Mouse (Mus musculus) ES-E14 (cell line): Measurements from ENCODE around the gene Fgd3. TPM values are rescaled to one million over a fixed set of nuclear protein-coding genes. Genes with fewer than 3 reads are reported as not detected.

Source experiments
- DNase-seq: peaks from one replicate; pipeline ENCODE4 v3.0.0-alpha.2; 2013; ENCODE audit warnings: low read depth, low spot score
- H3K27ac ChIP-seq: 2 replicates; pipeline ENCODE4 v1.5.1; 2012; ENCODE audit warnings: low read depth, mild to moderate bottlenecking, low read length, moderate library complexity, mixed read lengths; ENCODE audit not compliant: poor library complexity, insufficient read depth, severe bottlenecking
- H3K36me3 ChIP-seq: 2 replicates; pipeline ENCODE4 v1.6.1; 2012; ENCODE audit warnings: mild to moderate bottlenecking, low read length, moderate library complexity, mixed read lengths; ENCODE audit not compliant: control insufficient read depth, poor library complexity, insufficient read depth, severe bottlenecking
- H3K4me1 ChIP-seq, 2 experiments: fragments of 150-350 bp in 1 of 2; sonication (generic) in 1 of 2; 2 replicates each; pipeline ENCODE4 v1.6.1; 2012; ENCODE audit warnings: low read length in 2 of 2, mild to moderate bottlenecking in 1 of 2, mixed read lengths in 1 of 2; ENCODE audit not compliant: control insufficient read depth in 2 of 2, insufficient read depth in 2 of 2, poor library complexity in 1 of 2
- H3K4me3 ChIP-seq, 2 experiments: fragments of 150-350 bp in 1 of 2; sonication (generic) in 1 of 2; 2 replicates each; pipeline ENCODE4 v1.5.1; 2012; ENCODE audit warnings: low read length in 2 of 2, low read depth in 1 of 2, mild to moderate bottlenecking in 1 of 2, mixed read lengths in 1 of 2; ENCODE audit not compliant: insufficient read depth in 1 of 2, poor library complexity in 1 of 2, severe bottlenecking in 1 of 2
- H3K9ac ChIP-seq: 2 replicates; pipeline ENCODE4 v1.6.1; 2012; ENCODE audit warnings: low read depth, mild to moderate bottlenecking, low read length, mixed read lengths; ENCODE audit not compliant: poor library complexity, insufficient read depth, severe bottlenecking
- H3K9me3 ChIP-seq: fragments of 150-350 bp; sonication (generic); 2 replicates; pipeline ENCODE4 v1.6.1; 2012; ENCODE audit warnings: low read depth, mild to moderate bottlenecking, low read length; ENCODE audit not compliant: control insufficient read depth, insufficient read depth
- CHD2 ChIP-seq: IDR thresholded peaks from 2 replicates; pipeline ENCODE4 v1.6.1; 2014; ENCODE audit warnings: mild to moderate bottlenecking, low read depth, low read length, inconsistent platforms
- HCFC1 ChIP-seq: IDR thresholded peaks from 2 replicates; pipeline ENCODE4 v1.6.1; 2012; ENCODE audit warnings: low read length, inconsistent platforms, borderline replicate concordance; ENCODE audit not compliant: insufficient read depth
- MAFK ChIP-seq: IDR thresholded peaks from 2 replicates; pipeline ENCODE4 v1.6.1; 2014; ENCODE audit warnings: mild to moderate bottlenecking, low read depth, low read length, inconsistent platforms; ENCODE audit not compliant: insufficient read depth
- ZC3H11A ChIP-seq: IDR thresholded peaks from 2 replicates; pipeline ENCODE4 v1.6.1; 2012; ENCODE audit warnings: low read depth, mild to moderate bottlenecking, inconsistent platforms, low read length, borderline replicate concordance
- ZNF384 ChIP-seq: IDR thresholded peaks from 2 replicates; pipeline ENCODE4 v1.6.1; 2012; ENCODE audit warnings: low read depth, low read length, inconsistent platforms
- in situ Hi-C, 2 experiments: fragments of 600-800 bp; cut with MboI; formaldehyde crosslinking; loops; one replicate each; pipeline ENCODE4 v1.15.1; 2025; ENCODE audit warnings: low sequenced_read_pairs in 2 of 2, inconsistent platforms in 1 of 2; ENCODE audit not compliant: unreplicated experiment in 2 of 2
- total RNA-seq: library from RNA; depleted of rRNA; stranded (reverse); fragments of 300-350 nt; gene quantifications from 2 replicates; pipeline ENCODE4 v1.2.3, GENCODE M21; 2012

The Fgd3 gene
- total RNA-seq, 1 experiment: 6.2 TPM

DNA sequence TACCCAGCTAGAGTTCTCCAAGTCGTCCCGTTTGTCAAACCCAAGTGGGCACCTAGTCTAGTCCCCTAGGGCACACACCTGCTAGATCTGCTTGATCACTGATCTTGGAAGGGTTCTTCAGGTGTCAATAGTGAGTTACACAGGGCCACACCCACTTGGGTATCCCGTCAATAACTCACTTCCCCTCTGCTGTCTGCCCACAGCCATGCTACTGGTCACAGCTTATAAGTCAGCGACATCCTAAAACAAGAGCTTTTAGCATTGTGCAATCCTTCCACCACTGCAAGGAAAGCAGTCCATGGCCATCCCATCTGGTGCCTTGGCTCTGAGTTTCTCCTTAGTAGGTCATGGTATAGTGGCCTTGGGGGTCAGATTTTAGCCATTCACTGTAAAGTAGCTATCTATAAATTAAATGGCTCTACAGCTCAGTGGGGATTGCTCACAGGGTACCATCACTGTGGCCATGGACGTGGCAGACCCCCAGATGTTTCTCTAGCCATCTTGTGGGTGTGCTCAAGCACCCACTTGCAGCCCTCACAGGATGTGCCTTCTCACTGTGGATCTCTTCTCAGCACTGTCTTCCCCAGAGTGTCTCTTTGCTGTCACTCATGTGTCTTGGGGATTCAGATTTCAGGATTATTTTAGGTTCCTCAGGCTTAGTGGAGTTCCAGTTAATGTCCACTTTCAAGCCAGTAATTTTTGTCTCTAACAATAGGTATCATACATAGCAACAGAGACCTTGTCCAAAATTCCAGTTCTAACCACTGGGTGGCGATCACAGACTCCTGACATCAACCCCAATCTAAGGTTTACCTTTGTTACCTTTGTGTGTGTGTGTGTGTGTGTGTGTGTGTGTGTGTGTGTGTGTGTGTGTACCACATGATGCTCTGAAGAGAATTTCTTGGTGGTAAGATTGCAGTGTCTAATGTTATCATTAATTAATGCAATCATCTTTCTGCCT lies 6.4 kb upstream of the Fgd3 start:
- TF ChIP-seq ZC3H11A (0 out of 2 replicates have a peak, but pooled peaks have one; percentile 20), MAFK (no peak)
- H3K36me3 ChIP-seq: no peaks in the 10 kb centered on the region
- no peak overlapping the region for H3K27ac ChIP-seq
- H3K4me1 ChIP-seq: no peaks in the 10 kb centered on the region
- in situ Hi-C loops: no loop called here
- no peaks in the 10 kb centered on the region for H3K9me3 ChIP-seq
- peak; percentile 39 for DNase-seq
- no peak overlapping the region for H3K4me3 ChIP-seq
- H3K9ac ChIP-seq: no peak overlapping the region

DNA sequence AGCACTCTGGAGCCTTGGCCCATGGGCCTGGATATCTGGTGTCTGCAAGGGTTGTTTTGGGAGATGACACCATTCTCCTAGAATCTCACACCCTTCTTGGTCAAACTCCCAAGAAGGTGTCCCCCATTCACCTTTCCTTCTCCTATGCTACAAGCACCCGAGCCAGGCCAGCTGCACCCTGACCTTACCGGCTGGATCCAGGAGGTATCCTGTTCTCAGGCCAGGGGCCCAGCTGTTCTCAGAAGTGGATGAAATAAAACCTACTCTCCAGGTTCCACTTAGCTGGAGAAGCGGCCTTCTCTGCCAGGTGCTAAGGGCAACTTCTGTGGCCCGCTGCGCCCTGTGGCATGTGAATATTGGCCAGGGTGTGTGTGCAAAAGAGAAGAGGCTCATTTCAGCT lies 4.8 kb upstream of the Fgd3 start:
- Histone ChIP-seq H3K36me3 (no peaks in the 10 kb centered on the region), H3K4me3 (no peak overlapping the region), H3K9me3 (no peaks in the 10 kb centered on the region), H3K27ac (no peak overlapping the region), H3K4me1 (0 out of 4 replicates have a peak, but pooled peaks cover 0 to under 1% of the 10 kb centered on the region in 2 experiments), H3K9ac (no peak overlapping the region)
- TF ChIP-seq ZC3H11A (no peak), CHD2 (no peak), ZNF384 (no peak), HCFC1 (no peak), MAFK (no peak)
- no peak for DNase-seq
- in situ Hi-C loops: no loop called here

DNA sequence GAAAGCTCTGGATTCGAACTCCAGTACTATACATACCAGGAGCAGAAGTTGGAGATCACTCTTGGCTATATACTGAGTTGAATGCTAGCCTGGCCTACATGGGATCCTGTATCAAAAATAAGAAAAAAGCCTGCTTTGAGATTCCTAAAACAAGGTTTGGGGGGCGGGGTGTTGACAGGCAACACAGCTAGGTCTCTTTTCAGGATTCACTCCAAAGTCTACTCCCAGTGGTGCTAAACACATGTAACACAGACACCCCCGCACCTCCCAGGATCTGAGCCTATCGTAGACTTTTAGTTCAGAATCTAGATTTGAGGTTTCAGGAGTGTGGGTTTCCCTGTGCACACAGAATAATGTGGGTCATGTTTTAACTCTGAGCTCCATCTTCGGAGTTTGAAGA lies 2.6 kb upstream of the Fgd3 start:
- H3K4me1 ChIP-seq: 0 out of 4 replicates have a peak, but pooled peaks cover 0 to 2% of the 10 kb centered on the region in 2 experiments
- H3K4me3 ChIP-seq: no peak overlapping the region
- H3K36me3 ChIP-seq: no peaks in the 10 kb centered on the region
- in situ Hi-C loops: no loop called here
- H3K9ac ChIP-seq: no peak overlapping the region
- no peak overlapping the region for H3K27ac ChIP-seq
- no peak for DNase-seq
- H3K9me3 ChIP-seq: no peaks in the 10 kb centered on the region
- TF ChIP-seq MAFK: no peak
- no peak for TF ChIP-seq ZC3H11A
- TF ChIP-seq CHD2: no peak
- TF ChIP-seq ZNF384: no peak
- no peak for TF ChIP-seq HCFC1

DNA sequence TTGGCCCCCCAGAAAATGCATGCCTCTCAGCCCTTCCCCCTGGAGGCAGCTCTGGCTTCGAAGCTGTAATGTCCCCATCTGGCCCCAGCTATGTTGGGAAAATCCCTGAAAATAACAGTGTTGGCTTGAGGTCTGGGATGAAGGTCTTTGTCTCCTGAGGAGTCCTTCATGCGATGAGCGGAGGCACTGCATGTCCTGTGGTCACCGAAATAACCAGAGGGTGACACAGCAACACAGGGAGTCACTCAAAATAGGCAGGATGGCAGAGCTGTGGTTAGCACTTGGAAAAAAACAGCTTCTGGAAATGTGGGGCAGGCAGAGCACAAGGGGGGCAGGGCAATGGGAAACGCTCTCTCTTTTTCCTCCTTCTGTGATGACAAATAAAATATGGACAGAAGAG lies 2.1 kb upstream of the Fgd3 start:
- DNase-seq: no peak
- TF ChIP-seq ZNF384 (no peak), ZC3H11A (no peak), MAFK (no peak), HCFC1 (no peak), CHD2 (no peak)
- Histone ChIP-seq H3K4me3 (no peak overlapping the region), H3K27ac (no peak overlapping the region), H3K9me3 (no peaks in the 10 kb centered on the region), H3K36me3 (no peaks in the 10 kb centered on the region), H3K4me1 (0 out of 4 replicates have a peak, but pooled peaks cover 0 to 2% of the 10 kb centered on the region in 2 experiments), H3K9ac (no peak overlapping the region)
- in situ Hi-C loops: no loop called here
